Mouse (Mus musculus) cerebellum, adult (tissue): Measurements from ENCODE around the gene Atoh8.

Experiments
- ATAC-seq: cut with Nextera tagmentation; 2 replicates; pipeline ENCODE4 v1.9.2; 2017; ENCODE audit warnings: mild to moderate bottlenecking, moderate library complexity, mixed read lengths; ENCODE audit not compliant: insufficient number of reproducible peaks, low FRiP score, low TSS enrichment

Gene Atoh8

GRCm38 (mm10) chr6:72202732-72203131, 32.6 kb downstream of the Atoh8 start:
- ATAC-seq = no peak

- no peak for ATAC-seq
Observed at GRCm38 (mm10) chr6:72200595-72201256, 34.7 kb downstream of the Atoh8 start.

GRCm38 (mm10) chr6:72197515-72197914, 37.9 kb downstream of the Atoh8 start:
- no peak for ATAC-seq

- no peak for ATAC-seq
Observed at GRCm38 (mm10) chr6:72196660-72197059, 38.7 kb downstream of the Atoh8 start.

- no peak for ATAC-seq
Observed at GRCm38 (mm10) chr6:72190577-72190976, 44.8 kb downstream of the Atoh8 start.

GRCm38 (mm10) chr6:72190120-72190519, 45.3 kb downstream of the Atoh8 start:
- ATAC-seq = no peak

GRCm38 (mm10) chr6:72189061-72189863, 46.1 kb downstream of the Atoh8 start:
- no peak for ATAC-seq

- ATAC-seq = no peak
Observed at GRCm38 (mm10) chr6:72186809-72187208, 48.6 kb downstream of the Atoh8 start.

GRCm38 (mm10) chr6:72185893-72186490, 49.4 kb downstream of the Atoh8 start:
- ATAC-seq = peak; percentile 62

GRCm38 (mm10) chr6:72184576-72184975, 50.8 kb downstream of the Atoh8 start:
- ATAC-seq = no peak

GRCm38 (mm10) chr6:72179562-72180502, 55.5 kb downstream of the Atoh8 start:
- ATAC-seq = no peak

GRCm38 (mm10) chr6:72179006-72179405, 56.4 kb downstream of the Atoh8 start:
- ATAC-seq = no peak

GRCm38 (mm10) chr6:72177417-72177816, 58.0 kb downstream of the Atoh8 start:
- no peak for ATAC-seq

GRCm38 (mm10) chr6:72176004-72176403, 59.4 kb downstream of the Atoh8 start:
- no peak for ATAC-seq

- ATAC-seq = no peak
Observed at GRCm38 (mm10) chr6:72175419-72175818, 60.0 kb downstream of the Atoh8 start.

- no peak for ATAC-seq
Observed at GRCm38 (mm10) chr6:72173350-72173749, 62.0 kb downstream of the Atoh8 start.

- no peak for ATAC-seq
Observed at GRCm38 (mm10) chr6:72171391-72171790, 64.0 kb downstream of the Atoh8 start.

GRCm38 (mm10) chr6:72165907-72166306, 69.5 kb downstream of the Atoh8 start:
- ATAC-seq = no peak

GRCm38 (mm10) chr6:72164321-72165275, 70.8 kb downstream of the Atoh8 start:
- peak; percentile 91 for ATAC-seq
